Mouse (Mus musculus) stomach, postnatal 0 days (tissue): ENCODE data around the gene Tppp3.
A peak's percentile ranks its signal among the peaks of the same experiment; 100 is the strongest.

Experiments
- CTCF ChIP-seq: IDR thresholded peaks from 2 replicates; pipeline ENCODE4 v1.5.1; 2016; ENCODE audit warnings: antibody characterized with exemption, low read depth, mild to moderate bottlenecking, moderate library complexity
- EP300 ChIP-seq: optimal IDR thresholded peaks from 2 replicates; pipeline ENCODE3; 2016; ENCODE audit warnings: antibody characterized with exemption

DNA sequence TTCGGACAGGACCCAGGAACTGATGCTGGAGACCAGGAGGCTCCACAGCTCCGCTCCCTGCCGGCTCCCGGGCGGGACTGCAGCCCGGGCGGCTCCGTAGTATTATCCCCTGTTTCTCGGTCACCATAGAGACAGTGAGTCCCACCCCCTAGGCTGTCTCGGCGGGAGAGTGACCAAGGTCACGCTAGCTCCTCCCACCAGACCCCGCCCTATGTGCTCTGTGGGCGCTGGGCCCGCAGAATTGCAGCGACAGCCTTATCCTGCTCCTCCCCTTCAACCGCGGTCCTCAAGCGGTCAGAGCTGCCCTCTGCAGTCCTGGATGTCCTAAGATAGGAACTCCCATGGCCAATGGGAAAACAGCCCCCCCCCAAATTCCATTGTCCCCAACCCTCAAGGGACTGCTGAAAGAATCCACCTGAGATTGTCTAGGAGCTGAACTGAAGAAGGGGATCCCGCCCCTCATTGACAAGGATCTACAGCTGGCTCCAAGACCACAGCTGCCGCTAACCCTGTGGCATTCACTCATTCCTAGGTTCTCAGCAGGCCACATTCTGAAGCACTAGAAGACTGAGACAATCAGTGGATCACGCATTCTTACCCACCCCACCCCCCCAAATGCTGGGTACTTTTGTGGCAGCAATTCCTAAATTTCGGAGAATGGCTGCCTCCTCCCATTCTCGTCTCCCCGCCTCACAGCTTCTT is at the start of gene Tppp3:
- TF ChIP-seq CTCF: peak; percentile 77
- TF ChIP-seq EP300: no peak
